Mouse (Mus musculus) liver, adult 2 months (tissue): ENCODE data around the gene Tenm3. TPM values are rescaled to one million over a fixed set of nuclear protein-coding genes. Genes with fewer than 3 reads are reported as not detected.

Experiments
- DNase-seq: peaks from one replicate; pipeline ENCODE4 v3.0.0-alpha.2; 2011; ENCODE audit warnings: low read depth, low spot score; ENCODE audit errors: extremely low read depth
- H3K27ac ChIP-seq: fragments of 200-500 bp; replicated peaks from 2 replicates; pipeline ENCODE4 v1.5.1; 2012; ENCODE audit warnings: low read depth, mild to moderate bottlenecking, control low read depth, inconsistent platforms, low read length; ENCODE audit not compliant: insufficient read depth
- H3K27me3 ChIP-seq: fragments of 200-500 bp; 2 replicates; pipeline ENCODE4 v1.6.1; 2012; ENCODE audit warnings: mild to moderate bottlenecking, moderate library complexity, low read length, inconsistent platforms; ENCODE audit not compliant: control insufficient read depth, insufficient read depth
- H3K36me3 ChIP-seq: fragments of 200-500 bp; 2 replicates; pipeline ENCODE4 v1.6.1; 2012; ENCODE audit warnings: low read length, inconsistent platforms; ENCODE audit not compliant: control insufficient read depth, insufficient read depth
- H3K4me1 ChIP-seq: fragments of 200-500 bp; 2 replicates; pipeline ENCODE4 v1.6.1; 2011; ENCODE audit warnings: low read length; ENCODE audit not compliant: control insufficient read depth, insufficient read depth
- H3K4me3 ChIP-seq: fragments of 200-500 bp; 2 replicates; pipeline ENCODE4 v1.5.1; 2011; ENCODE audit warnings: low read depth, mild to moderate bottlenecking, control low read depth, low read length, moderate library complexity; ENCODE audit not compliant: insufficient read depth
- H3K79me2 ChIP-seq: fragments of 200-500 bp; 2 replicates; pipeline ENCODE4 v1.6.1; 2012; ENCODE audit warnings: inconsistent platforms, mild to moderate bottlenecking, low read length, moderate library complexity; ENCODE audit not compliant: control insufficient read depth, insufficient read depth
- H3K9ac ChIP-seq: fragments of 200-500 bp; 2 replicates; pipeline ENCODE4 v1.6.1; 2012; ENCODE audit warnings: low read depth, mild to moderate bottlenecking, control low read depth, inconsistent platforms, low read length
- CTCF ChIP-seq: fragments of 200-500 bp; IDR thresholded peaks from 2 replicates; pipeline ENCODE4 v1.5.1; 2011; ENCODE audit warnings: low read depth, low read length, control low read depth
- POLR2A ChIP-seq: fragments of 200-500 bp; IDR thresholded peaks from 2 replicates; pipeline ENCODE4 v1.6.1; 2011; ENCODE audit warnings: low read length, control low read depth; ENCODE audit not compliant: insufficient read depth; ENCODE audit errors: extremely low read depth
- WGBS: fragments of 180-500 bp; shearing (Covaris S2); methylation state at CpG from one replicate; pipeline ENCODE4 v1.1.7; 2018; 5-methylcytosine and 5-hydroxymethylcytosine counted together
- polyA plus RNA-seq: library from polyadenylated mRNA; depleted of rRNA; stranded (reverse); fragments of >200 nt; gene quantifications from 2 replicates; pipeline ENCODE4 v1.2.3, GENCODE M21; 2012
- total RNA-seq: library from RNA; depleted of rRNA; stranded (reverse); fragments of >200 nt; gene quantifications from 2 replicates; pipeline ENCODE4 v1.2.3, GENCODE M21; 2014

Gene Tenm3
- total and polyA plus RNA-seq, 2 experiments: 5.3 to 12.5 TPM

- H3K9ac ChIP-seq: no peak overlapping the region
- no peak overlapping the region for H3K27ac ChIP-seq
- H3K4me1 ChIP-seq: no peaks in the 10 kb centered on the region
- H3K4me3 ChIP-seq: no peak overlapping the region
- 79% methylated on average over 9 of the region's 9 CpGs for WGBS
- H3K36me3 ChIP-seq: no peaks in the 10 kb centered on the region
- DNase-seq: no peak
- no peaks in the 10 kb centered on the region for H3K27me3 ChIP-seq
- no peaks in the 10 kb centered on the region for H3K79me2 ChIP-seq
- TF ChIP-seq POLR2A (no peak), CTCF (no peak)
Observed at GRCm38 (mm10) chr8:48560227-48560626, 283.5 kb downstream of the Tenm3 start.

- Histone ChIP-seq H3K4me1 (peaks cover 2% of the 10 kb centered on the region; the same call in 1 of the 2 replicates), H3K4me3 (peak overlapping the region; percentile 85), H3K9ac (peak overlapping the region; percentile 81), H3K27ac (no peak overlapping the region), H3K27me3 (no peaks in the 10 kb centered on the region), H3K36me3 (no peaks in the 10 kb centered on the region), H3K79me2 (no peaks in the 10 kb centered on the region; the same call in 1 of the 2 replicates)
- DNase-seq: no peak
- TF ChIP-seq POLR2A: no peak
- no peak for TF ChIP-seq CTCF
- under 1% methylated on average over 55 of the region's 55 CpGs for WGBS
Observed at GRCm38 (mm10) chr8:48555546-48556141, 288.1 kb downstream of the Tenm3 start.

- peak overlapping the region; percentile 67 for H3K27ac ChIP-seq
- WGBS: under 1% methylated on average over 84 of the region's 86 CpGs
Observed at GRCm38 (mm10) chr8:48554762-48555545, 288.8 kb downstream of the Tenm3 start.

GRCm38 (mm10) chr8:48553791-48554288 lies 289.9 kb downstream of the Tenm3 start:
- 5% methylated on average over 9 of the region's 9 CpGs for WGBS
- H3K27ac ChIP-seq: no peak overlapping the region
- H3K27me3 ChIP-seq: no peaks in the 10 kb centered on the region
- no peaks in the 10 kb centered on the region for H3K36me3 ChIP-seq
- no peaks in the 10 kb centered on the region; the same call in 1 of the 2 replicates for H3K79me2 ChIP-seq
- no peak overlapping the region for H3K9ac ChIP-seq
- DNase-seq: peak; percentile 48
- peak overlapping the region; percentile 40; the same call in 1 of the 2 replicates for H3K4me3 ChIP-seq
- TF ChIP-seq CTCF: no peak
- TF ChIP-seq POLR2A: no peak
- H3K4me1 ChIP-seq: peaks cover 2% of the 10 kb centered on the region; the same call in 1 of the 2 replicates

More at GRCm38 (mm10) chr8:48554762-48555545, 288.8 kb downstream of the Tenm3 start:
- Histone ChIP-seq H3K36me3 (no peaks in the 10 kb centered on the region), H3K79me2 (no peaks in the 10 kb centered on the region; the same call in 1 of the 2 replicates), H3K9ac (peak overlapping the region; percentile 81), H3K4me3 (peak overlapping the region; percentile 85), H3K27me3 (no peaks in the 10 kb centered on the region), H3K4me1 (peaks cover 2% of the 10 kb centered on the region; the same call in 1 of the 2 replicates)
- peak; percentile 58 for DNase-seq
- TF ChIP-seq CTCF (no peak), POLR2A (no peak)

GRCm38 (mm10) chr8:48552306-48552705 lies 291.4 kb downstream of the Tenm3 start:
- Histone ChIP-seq H3K36me3 (no peaks in the 10 kb centered on the region), H3K4me3 (no peak overlapping the region), H3K79me2 (no peaks in the 10 kb centered on the region; the same call in 1 of the 2 replicates), H3K27me3 (no peaks in the 10 kb centered on the region), H3K4me1 (peaks cover 2% of the 10 kb centered on the region; the same call in 1 of the 2 replicates), H3K9ac (no peak overlapping the region), H3K27ac (no peak overlapping the region)
- 78% methylated on average over 2 of the region's 2 CpGs for WGBS
- no peak for DNase-seq
- TF ChIP-seq CTCF (no peak), POLR2A (no peak)
